Mouse (Mus musculus) lung, adult 2 months (tissue): Measurements from ENCODE around the gene Thrap3. TPM values are rescaled to one million over a fixed set of nuclear protein-coding genes. Genes with fewer than 3 reads are reported as not detected.
"Not testable (repeated sequence)": the region's sequence is repeated elsewhere in the genome, so short reads cannot be mapped to it uniquely, and the experiment has no call there.

ENCODE experiments used
- DNase-seq: peaks from one replicate; pipeline ENCODE4 v3.0.0; 2022
- H3K4me1 ChIP-seq: fragments of 200-500 bp; 2 replicates; pipeline ENCODE4 v1.6.1; 2011; ENCODE audit warnings: low read length; ENCODE audit not compliant: control insufficient read depth, insufficient read depth
- H3K4me3 ChIP-seq: fragments of 200-500 bp; replicated peaks from 2 replicates; pipeline ENCODE3; 2011; ENCODE audit warnings: low read depth, mild to moderate bottlenecking, control low read depth, low read length; ENCODE audit errors: extremely low read depth
- CTCF ChIP-seq: fragments of 200-500 bp; IDR thresholded peaks from 2 replicates; pipeline ENCODE4 v1.5.1; 2011; ENCODE audit warnings: mild to moderate bottlenecking, low read length, control low read depth; ENCODE audit not compliant: insufficient read depth
- POLR2A ChIP-seq: fragments of 200-500 bp; IDR thresholded peaks from 2 replicates; pipeline ENCODE4 v1.6.1; 2011; ENCODE audit warnings: low read depth, mild to moderate bottlenecking, control low read depth, low read length, borderline replicate concordance; ENCODE audit errors: extremely low read depth
- WGBS: fragments of 180-500 bp; shearing (Covaris S2); methylation state at CpG from one replicate; pipeline ENCODE4 v1.1.7; 2018; 5-methylcytosine and 5-hydroxymethylcytosine counted together
- polyA plus RNA-seq: library from polyadenylated mRNA; depleted of rRNA; stranded (reverse); fragments of >200 nt; gene quantifications from 2 replicates; pipeline ENCODE4 v1.2.3, GENCODE M21; 2012

The Thrap3 gene
- polyA plus RNA-seq, 1 experiment = 62.8 TPM

GRCm38 (mm10) chr4:126220045-126220444 lies 17.5 kb upstream of the Thrap3 start:
- 86% methylated on average over 10 of the region's 10 CpGs for WGBS
- TF ChIP-seq POLR2A = no peak
- TF ChIP-seq CTCF = no peak
- Histone ChIP-seq H3K4me3 (no peak overlapping the region), H3K4me1 (no peaks in the 10 kb centered on the region)
- no peak for DNase-seq

DNA sequence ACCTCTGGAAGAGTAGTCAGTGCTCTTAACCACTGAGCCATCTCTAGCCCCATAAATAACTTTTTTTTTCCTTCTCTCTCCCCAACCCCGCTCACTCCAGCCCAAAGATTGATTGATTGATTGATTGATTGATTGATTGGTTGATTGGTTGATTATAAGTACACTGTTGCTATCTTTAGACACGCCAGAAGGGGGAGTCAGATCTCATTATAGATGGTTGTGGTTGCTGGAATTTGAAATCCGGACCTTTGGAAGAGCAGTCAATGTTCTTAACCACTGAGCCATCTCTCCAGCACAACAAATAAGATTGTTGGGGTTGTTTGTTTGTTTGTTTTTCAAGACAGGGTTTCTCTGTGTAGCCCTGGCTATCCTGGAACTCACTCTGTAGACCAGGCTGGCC lies 17.0 kb upstream of the Thrap3 start:
- not testable (repeated sequence) for H3K4me1 ChIP-seq, DNase-seq, H3K4me3 ChIP-seq
- WGBS = 65% methylated on average over 3 of the region's 3 CpGs

DNA sequence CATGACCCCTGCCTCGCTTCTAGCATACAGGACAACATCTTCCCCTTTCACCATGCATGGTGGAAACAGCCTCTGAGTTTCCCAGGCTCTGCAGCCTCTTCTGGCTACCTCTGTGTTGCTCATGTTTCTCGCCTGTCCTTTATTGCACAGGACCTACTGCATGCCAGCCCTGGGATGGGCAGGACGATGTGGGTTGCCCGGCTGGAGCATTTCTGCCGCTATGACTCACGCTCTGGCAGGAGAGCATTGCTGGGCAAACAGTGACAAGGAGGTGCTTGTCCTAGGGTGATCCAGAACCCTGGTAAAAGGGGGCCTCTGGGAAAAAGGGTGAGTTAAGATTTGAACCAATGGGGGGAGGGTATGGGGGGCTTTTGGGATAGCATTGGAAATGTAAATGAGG lies 15.2 kb upstream of the Thrap3 start:
- DNase-seq = peak; percentile 44
- WGBS = 67% methylated on average over 6 of the region's 6 CpGs
- TF ChIP-seq CTCF = no peak
- no peak for TF ChIP-seq POLR2A
- Histone ChIP-seq H3K4me3 (no peak overlapping the region), H3K4me1 (no peaks in the 10 kb centered on the region)

DNA sequence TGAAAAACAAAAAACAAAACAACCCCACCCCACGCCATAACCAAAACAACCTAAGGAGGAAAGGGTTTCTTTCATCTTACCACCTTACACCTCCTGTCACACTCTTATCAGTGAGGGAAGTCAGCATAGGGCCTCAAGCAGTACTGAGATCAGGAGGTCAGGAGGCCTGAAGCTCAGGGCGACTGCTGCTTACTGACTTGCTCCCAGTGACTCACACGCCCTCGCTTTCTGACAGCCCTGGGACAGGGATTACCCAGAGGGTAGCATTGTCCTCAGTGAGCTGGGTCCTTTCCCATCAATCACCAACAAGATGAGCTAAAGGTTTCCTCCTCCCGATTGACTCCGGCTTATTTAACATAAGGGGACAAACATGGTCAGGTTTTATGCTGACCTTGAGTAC lies 4.5 kb upstream of the Thrap3 start:
- Histone ChIP-seq H3K4me3 (no peak overlapping the region), H3K4me1 (no peaks in the 10 kb centered on the region; the same call in 1 of the 2 replicates)
- TF ChIP-seq POLR2A (no peak), CTCF (no peak)
- DNase-seq = no peak
- 69% methylated on average over 6 of the region's 6 CpGs for WGBS

DNA sequence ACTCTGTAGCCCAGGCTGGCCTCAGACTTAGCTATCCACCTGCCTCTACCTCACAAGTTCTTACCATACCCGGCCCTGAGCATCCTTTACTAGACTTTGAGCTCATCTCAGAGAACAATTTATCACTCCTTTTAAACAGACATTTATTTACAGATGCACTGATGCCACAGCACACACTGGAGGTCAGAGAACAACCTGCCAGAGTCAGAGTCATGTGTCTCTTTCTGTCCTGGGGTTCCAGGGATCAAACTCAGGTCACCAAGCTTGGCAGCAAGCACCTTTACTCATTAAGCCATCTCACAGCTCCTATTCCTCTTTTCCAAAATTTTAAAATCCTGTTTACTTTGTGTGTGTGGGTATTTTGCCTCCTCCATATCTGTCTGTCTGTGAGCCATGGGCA lies 2.8 kb upstream of the Thrap3 start:
- TF ChIP-seq CTCF (no peak), POLR2A (no peak)
- DNase-seq = no peak
- 79% methylated on average over 1 of the region's 1 CpGs for WGBS
- Histone ChIP-seq H3K4me3 (no peak overlapping the region), H3K4me1 (peaks cover 4% of the 10 kb centered on the region)

DNA sequence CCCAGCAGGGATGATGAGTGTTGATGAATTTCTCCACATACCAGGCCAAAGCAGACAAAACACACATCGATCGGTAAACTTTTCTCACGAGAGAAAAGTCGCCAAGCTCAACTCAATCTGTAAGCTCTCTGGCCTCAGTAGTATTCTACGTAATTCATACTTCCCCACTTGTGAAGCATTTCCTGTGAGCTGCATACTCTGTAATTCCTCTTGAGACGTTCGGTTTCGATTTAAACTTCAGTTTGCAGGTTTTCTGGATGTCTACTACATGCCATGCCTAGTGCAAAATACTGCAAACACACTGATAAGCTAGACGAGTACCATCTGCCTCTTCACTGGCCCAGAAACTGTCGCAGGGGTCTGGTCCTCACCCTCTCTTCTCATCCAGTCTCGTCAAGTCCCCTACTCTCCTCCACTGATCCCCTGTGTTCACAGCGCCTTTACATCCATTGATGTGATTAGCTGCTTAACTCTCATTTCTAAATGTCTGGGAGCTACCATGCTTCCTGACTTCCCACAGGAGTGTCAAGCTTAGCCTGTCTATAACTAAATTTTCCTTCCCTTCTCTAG lies 2.2 kb upstream of the Thrap3 start:
- Histone ChIP-seq H3K4me3 (no peak overlapping the region), H3K4me1 (peaks cover 4% of the 10 kb centered on the region)
- WGBS = 64% methylated on average over 12 of the region's 12 CpGs
- DNase-seq = no peak
- TF ChIP-seq CTCF (no peak), POLR2A (no peak)

DNA sequence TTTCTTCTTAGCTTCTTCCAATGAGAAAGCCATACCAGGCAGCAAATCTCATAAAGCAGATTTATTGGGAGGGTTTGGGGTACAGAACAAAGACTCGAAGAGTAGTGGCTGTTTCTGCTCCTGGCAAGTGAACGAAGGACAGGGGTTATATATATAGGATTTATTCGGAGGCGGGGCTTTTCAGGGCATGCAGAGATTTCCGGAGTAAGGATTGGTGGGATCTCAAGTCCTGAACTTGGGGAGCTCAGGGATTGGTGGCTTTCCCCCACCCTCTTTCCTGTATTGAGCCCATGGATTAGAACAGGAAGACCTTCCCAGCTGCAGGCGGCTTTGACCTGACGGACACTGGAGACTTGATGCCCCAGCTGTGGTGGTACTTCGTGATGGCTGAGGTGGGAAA lies 1.5 kb upstream of the Thrap3 start:
- no peak for DNase-seq
- Histone ChIP-seq H3K4me1 (peaks cover 8% of the 10 kb centered on the region), H3K4me3 (no peak overlapping the region)
- WGBS = 91% methylated on average over 8 of the region's 8 CpGs
- TF ChIP-seq CTCF (no peak), POLR2A (no peak)

GRCm38 (mm10) chr4:126203336-126203895 lies 856 bp upstream of the Thrap3 start:
- 72% methylated on average over 10 of the region's 10 CpGs for WGBS
- DNase-seq = no peak
- Histone ChIP-seq H3K4me1 (peaks cover 11% of the 10 kb centered on the region), H3K4me3 (peak overlapping the region; percentile 63)
- TF ChIP-seq POLR2A (no peak), CTCF (no peak)

DNA sequence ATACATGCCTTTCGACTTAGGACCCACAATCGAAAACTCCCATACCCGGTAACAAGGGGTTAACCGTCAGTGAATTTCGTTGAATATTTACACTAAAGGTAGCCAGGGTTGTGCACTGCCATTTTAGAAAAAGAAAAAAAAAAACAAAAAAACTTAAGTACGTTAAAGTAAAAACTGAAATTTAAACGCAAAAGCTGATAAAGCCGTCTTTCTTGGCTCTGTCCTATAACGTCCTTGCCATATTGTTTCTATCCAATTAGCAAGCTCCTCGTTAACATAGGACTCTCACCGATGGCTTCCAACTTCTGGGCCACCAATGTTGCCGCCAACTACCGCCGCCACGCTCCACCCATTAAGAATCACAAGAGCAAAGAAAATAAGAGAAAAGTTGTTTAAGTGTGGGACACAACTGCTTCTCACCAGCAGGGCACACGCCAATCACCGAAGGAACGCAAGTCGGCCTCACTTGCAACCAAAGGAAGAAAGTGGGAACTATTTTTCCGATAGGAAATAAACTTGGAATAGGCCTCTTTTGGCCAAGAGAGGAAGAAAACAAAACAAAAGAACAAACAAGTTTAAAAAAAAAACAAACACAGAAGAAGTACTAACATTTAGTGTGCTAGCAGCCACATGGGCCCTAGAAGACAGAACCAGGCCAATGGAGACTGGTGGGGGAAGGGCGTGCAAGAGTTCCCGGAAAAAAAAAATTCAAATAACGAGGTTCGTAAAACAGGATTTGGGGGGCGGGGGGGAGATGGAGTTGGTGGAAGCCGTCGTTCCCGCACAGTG lies 852 bp downstream of the Thrap3 start:
- Histone ChIP-seq H3K4me3 (peak overlapping the region; percentile 92), H3K4me1 (peaks cover 21% of the 10 kb centered on the region)
- WGBS = under 1% methylated on average over 28 of the region's 28 CpGs
- DNase-seq = peak; percentile 48
- no peak for TF ChIP-seq POLR2A
- TF ChIP-seq CTCF = peak; percentile 44

- Histone ChIP-seq H3K4me1 (peaks cover 23% of the 10 kb centered on the region), H3K4me3 (peak overlapping the region; percentile 32)
- no peak for TF ChIP-seq POLR2A
- no peak for DNase-seq
- WGBS = 11% methylated on average over 2 of the region's 2 CpGs
Observed at GRCm38 (mm10) chr4:126200656-126201055, 1.9 kb downstream of the Thrap3 start.
